Mouse (Mus musculus) left cerebral cortex, postnatal 10 days (tissue): ENCODE measurements around the gene Hexb. TPM values are rescaled to one million over a fixed set of nuclear protein-coding genes. Genes with fewer than 3 reads are reported as not detected.
A peak's percentile ranks its signal among the peaks of the same experiment; 100 is the strongest.
"Not testable (repeated sequence)": the region's sequence is repeated elsewhere in the genome, so short reads cannot be mapped to it uniquely, and the experiment has no call there.

Experiments used
- DNase-seq, 2 experiments: peaks; one replicate each; pipeline ENCODE4 v3.0.0; 2021 to 2022; ENCODE audit warnings: low spot score in 2 of 2, mixed read lengths in 1 of 2; ENCODE audit errors: extremely low spot score in 1 of 2
- intact Hi-C: fragments of 180-260 bp; cut with DNase I; formaldehyde crosslinking; loops from one replicate; pipeline ENCODE4 v1.15.1; 2025
- total RNA-seq, 2 experiments: library from RNA; stranded (reverse); gene quantifications; 2 replicates each; pipeline ENCODE4 v1.2.3; 2021

Hexb gene
- total RNA-seq, 2 experiments from 2014 or later, result 90.1 to 93.4 TPM

DNA sequence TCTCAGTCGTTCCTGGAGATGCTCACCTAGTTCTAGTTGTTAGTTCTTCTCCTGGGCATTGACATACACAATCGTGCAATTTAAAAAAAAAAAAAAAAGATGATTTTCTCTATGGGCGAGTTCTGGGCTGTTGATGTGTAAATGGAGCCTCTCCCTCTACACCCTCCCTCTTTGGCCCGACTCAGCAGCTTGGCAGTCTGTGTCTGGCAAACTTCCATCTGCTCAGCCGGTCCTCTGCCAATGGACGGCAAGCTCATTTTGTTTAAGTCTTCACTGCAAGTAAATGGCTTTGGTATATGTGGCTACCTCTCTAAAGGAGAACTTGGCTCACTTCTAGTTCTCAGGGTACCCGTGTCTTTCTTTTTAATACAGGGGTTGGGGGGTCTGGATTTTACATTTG lies 4.7 kb downstream of the Hexb start:
- intact Hi-C loops, result no loop called here
- DNase-seq, result peak; percentile 78 to 81

- no peak for DNase-seq
- intact Hi-C loops, result no loop called here
These were observed 5.5 kb downstream of the Hexb start for GRCm38 (mm10) chr13:97192649-97193048.

DNA sequence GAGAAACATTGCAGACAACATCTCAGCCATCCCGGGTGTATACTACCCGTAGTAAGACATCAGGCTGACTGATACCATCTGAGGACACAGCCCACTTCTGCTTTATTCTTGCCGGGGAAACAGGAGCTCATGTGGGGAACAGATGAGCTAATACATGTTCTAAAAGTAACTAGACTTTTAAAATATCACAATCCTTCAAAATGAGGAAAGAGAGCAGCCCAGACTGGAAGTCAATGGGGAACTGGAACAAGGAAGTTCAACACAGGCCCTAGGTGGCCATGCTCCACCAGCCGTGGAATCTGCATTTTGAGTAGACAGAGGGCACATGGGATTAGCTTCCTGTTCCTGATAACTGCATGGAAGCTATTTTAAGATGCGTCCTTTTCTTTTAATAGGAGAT lies 10.5 kb downstream of the Hexb start:
- intact Hi-C loops, result no loop called here
- no peak for DNase-seq

- DNase-seq, result no peak
- intact Hi-C loops, result no loop called here
These were observed 11.8 kb downstream of the Hexb start for GRCm38 (mm10) chr13:97186346-97186745.

DNA sequence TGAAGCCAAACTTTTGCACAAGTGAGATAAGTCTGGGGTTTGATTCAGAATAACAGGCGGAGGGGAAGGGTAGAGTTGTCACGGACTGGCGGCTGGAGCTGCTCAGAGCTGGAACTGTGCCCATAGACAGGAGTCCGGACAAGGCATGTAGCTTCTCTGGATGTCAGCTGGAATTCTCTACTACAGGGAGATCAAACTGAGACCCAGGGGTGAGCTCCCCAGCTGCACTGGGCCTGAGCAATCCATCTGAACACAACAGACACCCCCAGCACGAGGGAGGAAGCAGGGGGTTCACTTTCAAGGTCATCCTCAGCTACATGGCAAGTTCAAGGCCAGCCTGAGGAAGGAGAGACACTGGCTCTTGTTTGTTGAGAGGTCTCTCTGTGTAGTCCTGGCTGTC lies 13.5 kb downstream of the Hexb start:
- no peak for DNase-seq
- intact Hi-C loops, result no loop called here

- no peak for DNase-seq
- intact Hi-C loops, result no loop called here
These were observed 14.0 kb downstream of the Hexb start for GRCm38 (mm10) chr13:97184168-97184567.

GRCm38 (mm10) chr13:97182821-97183220 lies 15.3 kb downstream of the Hexb start:
- DNase-seq, result no peak
- intact Hi-C loops, result no loop called here

GRCm38 (mm10) chr13:97180113-97180828 lies 17.9 kb downstream of the Hexb start:
- intact Hi-C loops, result no loop called here
- no peak for DNase-seq

DNA sequence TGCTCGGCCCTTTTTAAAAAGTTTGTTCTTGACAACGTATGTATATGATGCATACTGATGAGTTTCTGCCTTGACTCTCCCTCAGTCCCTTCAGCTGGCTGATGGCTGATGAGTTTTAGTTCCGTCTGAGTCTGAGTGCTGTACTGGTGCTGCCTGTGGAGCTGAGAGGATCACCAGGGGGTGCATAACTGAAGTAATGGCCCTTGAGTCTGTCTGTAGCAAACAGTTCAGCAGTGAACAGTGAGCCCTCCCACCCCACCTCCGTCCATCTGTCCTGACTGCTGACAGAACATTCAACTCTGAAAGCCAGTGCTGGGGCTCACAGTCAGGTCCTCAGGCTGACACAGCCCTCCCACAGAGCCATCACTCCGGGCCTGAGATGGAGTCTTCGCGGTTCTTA lies 19.2 kb downstream of the Hexb start:
- no peak for DNase-seq
- intact Hi-C loops, result no loop called here

GRCm38 (mm10) chr13:97176731-97177130 lies 21.4 kb downstream of the Hexb start:
- intact Hi-C loops, result no loop called here
- DNase-seq, result no peak

GRCm38 (mm10) chr13:97175520-97176264 lies 22.5 kb downstream of the Hexb start:
- intact Hi-C loops, result no loop called here
- no peak for DNase-seq

GRCm38 (mm10) chr13:97145834-97146233 lies 52.3 kb downstream of the Hexb start:
- intact Hi-C loops, result no loop called here
- peak in 1 of 2 experiments; percentile 32 for DNase-seq

- intact Hi-C loops, result no loop called here
- no peak for DNase-seq
These were observed 55.8 kb downstream of the Hexb start for GRCm38 (mm10) chr13:97142321-97142720.

DNA sequence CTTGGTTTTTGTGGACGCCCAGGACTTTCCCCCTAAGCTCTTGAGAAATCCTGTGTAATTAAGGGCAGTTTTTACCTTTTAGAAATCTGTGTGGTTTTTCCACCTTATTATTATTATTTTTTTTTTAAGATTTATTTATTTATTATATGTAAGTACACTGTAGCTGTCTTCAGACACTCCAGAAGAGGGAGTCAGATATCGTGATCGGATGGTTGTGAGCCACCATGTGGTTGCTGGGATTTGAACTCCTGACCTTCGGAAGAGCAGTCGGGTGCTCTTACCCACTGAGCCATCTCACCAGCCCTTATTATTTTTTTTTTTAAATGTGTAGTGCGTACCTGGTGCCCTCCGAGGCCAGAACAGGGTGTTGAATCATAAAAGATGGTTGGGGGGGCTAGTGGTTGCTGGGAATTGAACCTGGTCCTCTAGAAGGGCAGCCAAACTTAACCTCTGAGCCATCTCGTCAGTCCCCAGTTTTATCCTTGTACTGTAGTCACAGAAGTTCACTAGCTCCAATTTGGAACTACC lies 59.7 kb downstream of the Hexb start:
- intact Hi-C loops, DNase-seq: not testable (repeated sequence)

DNA sequence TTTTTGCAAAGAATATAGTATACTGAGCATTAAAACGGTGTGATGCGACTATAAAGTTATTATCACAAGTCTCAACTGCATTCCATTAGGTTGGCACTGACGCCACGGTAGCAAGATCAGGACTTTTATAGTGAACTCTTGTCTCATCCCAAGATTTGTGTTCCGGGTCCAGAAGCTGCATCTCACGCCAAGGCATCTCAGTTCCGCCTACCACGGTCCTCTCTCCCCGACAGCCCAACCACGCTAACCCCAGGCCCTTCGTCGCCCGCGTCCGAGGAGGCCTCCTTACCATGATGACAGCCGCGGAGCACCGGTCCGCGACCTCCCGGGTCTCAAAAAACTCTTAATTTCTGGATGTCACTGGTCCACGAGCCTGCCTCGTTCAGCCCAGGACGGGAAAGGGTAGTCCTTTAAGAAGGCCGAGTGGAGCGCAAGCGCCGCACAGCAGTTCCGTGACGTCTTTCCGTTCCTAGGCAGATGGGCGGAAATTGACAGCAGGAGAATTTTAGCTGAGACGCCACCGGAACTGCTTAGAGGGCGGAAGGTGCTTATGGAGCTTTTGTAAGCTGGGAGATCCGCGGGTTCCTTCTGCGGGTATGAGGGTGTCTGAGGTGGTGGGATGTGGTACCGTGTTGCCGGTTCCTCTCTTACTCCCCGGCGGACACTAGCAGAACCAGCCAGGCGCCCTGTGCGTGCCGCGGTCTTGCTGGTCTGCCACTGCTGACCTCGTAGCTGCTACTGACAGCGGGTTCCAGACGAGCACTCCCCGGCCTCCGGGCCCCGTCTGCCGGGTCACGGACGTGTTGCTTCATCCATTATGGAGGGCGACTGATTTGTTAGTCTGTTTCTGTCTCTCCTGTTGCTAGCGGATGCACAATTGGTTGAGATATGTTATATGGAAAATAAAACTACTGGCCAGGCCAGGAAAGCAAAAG lies 60.4 kb downstream of the Hexb start, which contains the start of the genes Gfm2 and Nsa2:
TSS of gene Gfm2 (plus strand) at position 472 of the 935 bp plus-strand sequence.
TSS of gene Nsa2 (minus strand) at position 472 of the 935 bp plus-strand sequence.
- intact Hi-C loops, result no loop called here
- peak; percentile 90 to 93 for DNase-seq

DNA sequence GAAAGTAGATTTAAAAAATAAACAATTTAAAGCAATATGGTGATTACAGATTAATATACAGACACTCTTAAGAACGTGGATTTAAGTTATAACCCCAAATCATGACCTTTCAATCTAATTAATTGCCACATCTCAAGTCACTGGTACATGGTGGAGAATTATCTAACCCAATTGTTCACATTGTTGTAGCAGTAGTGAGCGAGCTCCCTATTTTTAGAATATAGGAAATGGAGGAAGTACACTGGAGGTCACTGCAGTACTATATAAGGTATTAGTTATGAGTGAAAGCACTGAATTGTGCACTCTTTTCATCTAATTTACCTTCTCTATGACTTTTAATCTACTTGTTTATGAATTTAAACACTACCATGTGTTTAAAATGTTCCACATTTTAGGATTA lies 67.7 kb downstream of the Hexb start:
- DNase-seq, intact Hi-C loops: not testable (repeated sequence)

GRCm38 (mm10) chr13:97129654-97130053 lies 68.5 kb downstream of the Hexb start:
- intact Hi-C loops, DNase-seq: not testable (repeated sequence)
